Mouse (Mus musculus) midbrain, embryonic 11.5 days (tissue): ENCODE measurements at regions not wholly inside any gene's neighbourhood (a gene's known extent, or its start where the extent isn't known, plus 50 kb on each side); places are given as distances from the start of the nearest gene placed in this dataset.
A peak's percentile ranks its signal among the peaks of the same experiment; 100 is the strongest.

Experiments
- ATAC-seq: fragments of 200-750 bp; cut with Nextera tagmentation; 2 replicates; pipeline ENCODE4 v1.8.0; 2017; ENCODE audit warnings: moderate TSS enrichment, moderate library complexity; ENCODE audit not compliant: low FRiP score
- DNase-seq: peaks from one replicate; pipeline ENCODE4 v3.0.0; 2015; ENCODE audit warnings: low spot score; ENCODE audit errors: missing footprints
- H3K27ac ChIP-seq: fragments of 300-500 bp; sonication (generic); 2 replicates; pipeline ENCODE4 v1.5.1; 2014; ENCODE audit warnings: low read depth, low read length
- H3K27me3 ChIP-seq: fragments of 300-500 bp; sonication (generic); 2 replicates; pipeline ENCODE4 v1.6.1; 2014; ENCODE audit warnings: mild to moderate bottlenecking, low read length, moderate library complexity, mixed read lengths; ENCODE audit not compliant: control insufficient read depth, insufficient read depth
- H3K36me3 ChIP-seq: fragments of 300-500 bp; sonication (generic); 2 replicates; pipeline ENCODE4 v1.6.1; 2014; ENCODE audit warnings: mild to moderate bottlenecking, low read length, moderate library complexity, mixed read lengths; ENCODE audit not compliant: control insufficient read depth, insufficient read depth
- H3K4me1 ChIP-seq: fragments of 300-500 bp; sonication (generic); 2 replicates; pipeline ENCODE4 v1.6.1; 2014; ENCODE audit warnings: low read length; ENCODE audit not compliant: control insufficient read depth, insufficient read depth
- H3K4me2 ChIP-seq: fragments of 300-500 bp; sonication (generic); 2 replicates; pipeline ENCODE4 v1.6.1; 2014; ENCODE audit warnings: mild to moderate bottlenecking, moderate library complexity
- H3K4me3 ChIP-seq: fragments of 300-500 bp; sonication (generic); 2 replicates; pipeline ENCODE4 v1.5.1; 2014; ENCODE audit warnings: low read depth, low read length
- H3K9ac ChIP-seq: fragments of 300-500 bp; sonication (generic); 2 replicates; pipeline ENCODE4 v1.6.1; 2014; ENCODE audit warnings: low read length
- H3K9me3 ChIP-seq: fragments of 300-500 bp; sonication (generic); 2 replicates; pipeline ENCODE4 v1.6.1; 2016; ENCODE audit warnings: low read length; ENCODE audit not compliant: control insufficient read depth
- WGBS: fragments of 180-500 bp; shearing (Covaris S2); extraction: QIAGEN DNeasy Blood & Tissue Kit; methylation state at CpG from one replicate; pipeline ENCODE4 v1.1.7; 2014; 5-methylcytosine and 5-hydroxymethylcytosine counted together

DNA sequence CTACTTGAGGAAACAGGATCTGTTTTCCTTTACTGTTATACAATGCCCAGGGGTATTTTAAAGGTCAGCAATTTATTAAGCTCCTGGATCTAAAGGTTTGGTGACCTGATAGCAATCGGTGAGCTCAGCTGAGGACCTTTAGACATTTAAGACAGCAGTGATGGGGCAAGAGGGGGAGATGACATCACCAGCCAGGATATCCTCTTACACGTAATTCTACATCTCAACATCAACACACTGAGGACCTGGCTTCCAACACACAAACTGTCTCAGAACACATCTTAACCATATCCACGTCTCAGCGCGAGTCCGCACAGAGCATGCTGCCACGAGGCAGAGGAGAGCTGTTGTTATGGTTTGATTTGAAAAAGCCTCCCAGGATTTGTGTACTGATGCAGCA is 69.2 kb downstream of the Nhlrc3 start:
- no peaks in the 10 kb centered on the region for H3K4me1 ChIP-seq
- no peak for ATAC-seq
- DNase-seq = peak; percentile 28
- H3K9me3 ChIP-seq = no peaks in the 10 kb centered on the region
- no peak overlapping the region for H3K4me3 ChIP-seq
- no peaks in the 10 kb centered on the region for H3K36me3 ChIP-seq
- no peaks in the 10 kb centered on the region for H3K27me3 ChIP-seq
- H3K27ac ChIP-seq = no peak overlapping the region
- WGBS = 91% methylated on average over 7 of the region's 7 CpGs
- H3K4me2 ChIP-seq = no peak overlapping the region
- no peak overlapping the region for H3K9ac ChIP-seq

DNA sequence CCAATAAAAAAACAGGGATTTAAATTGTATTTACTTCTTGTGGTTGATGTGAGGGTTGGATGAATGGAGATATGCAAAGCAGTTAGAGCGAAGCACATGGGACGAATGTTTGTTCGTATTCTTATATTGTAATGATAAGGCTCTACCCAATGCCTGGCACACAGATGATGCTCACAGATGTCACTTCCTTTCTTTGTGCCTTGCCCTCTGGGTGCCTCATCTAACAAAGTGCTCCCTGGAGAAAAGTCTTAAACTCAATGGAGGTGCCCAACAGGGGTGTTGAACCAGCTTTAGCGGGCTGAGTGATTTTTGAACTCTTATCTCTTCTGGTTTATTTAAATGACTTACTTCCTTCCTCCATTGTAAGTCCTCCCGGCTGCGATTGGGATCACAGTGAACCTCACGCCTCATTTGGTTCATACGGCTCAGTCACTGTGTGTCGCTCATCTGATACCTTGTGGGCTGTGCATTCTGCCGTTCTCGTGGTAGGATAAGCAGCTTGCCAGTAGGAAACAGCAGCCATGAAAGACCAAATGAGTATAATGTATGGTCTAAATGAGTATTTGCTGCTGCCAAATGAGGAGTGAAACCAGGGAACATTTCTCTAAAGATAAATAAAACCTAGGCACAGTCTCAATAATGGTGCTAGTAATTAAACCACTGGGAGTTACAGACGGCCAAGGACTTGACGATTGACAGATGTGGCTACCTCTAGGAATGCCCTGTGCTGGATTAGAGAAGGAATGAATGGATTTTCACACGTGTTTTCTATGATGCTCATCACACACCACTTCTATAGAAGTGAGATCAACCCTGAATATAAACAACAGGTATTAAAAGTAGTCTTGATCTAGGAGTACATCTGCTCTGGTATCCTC is 81.2 kb downstream of the Nhlrc3 start:
- Histone ChIP-seq H3K27me3 (no peaks in the 10 kb centered on the region), H3K4me1 (no peaks in the 10 kb centered on the region), H3K9me3 (no peaks in the 10 kb centered on the region), H3K4me3 (no peak overlapping the region), H3K9ac (no peak overlapping the region), H3K4me2 (no peak overlapping the region), H3K27ac (no peak overlapping the region), H3K36me3 (no peaks in the 10 kb centered on the region)
- DNase-seq = no peak
- no peak for ATAC-seq
- WGBS = 79% methylated on average over 14 of the region's 14 CpGs

DNA sequence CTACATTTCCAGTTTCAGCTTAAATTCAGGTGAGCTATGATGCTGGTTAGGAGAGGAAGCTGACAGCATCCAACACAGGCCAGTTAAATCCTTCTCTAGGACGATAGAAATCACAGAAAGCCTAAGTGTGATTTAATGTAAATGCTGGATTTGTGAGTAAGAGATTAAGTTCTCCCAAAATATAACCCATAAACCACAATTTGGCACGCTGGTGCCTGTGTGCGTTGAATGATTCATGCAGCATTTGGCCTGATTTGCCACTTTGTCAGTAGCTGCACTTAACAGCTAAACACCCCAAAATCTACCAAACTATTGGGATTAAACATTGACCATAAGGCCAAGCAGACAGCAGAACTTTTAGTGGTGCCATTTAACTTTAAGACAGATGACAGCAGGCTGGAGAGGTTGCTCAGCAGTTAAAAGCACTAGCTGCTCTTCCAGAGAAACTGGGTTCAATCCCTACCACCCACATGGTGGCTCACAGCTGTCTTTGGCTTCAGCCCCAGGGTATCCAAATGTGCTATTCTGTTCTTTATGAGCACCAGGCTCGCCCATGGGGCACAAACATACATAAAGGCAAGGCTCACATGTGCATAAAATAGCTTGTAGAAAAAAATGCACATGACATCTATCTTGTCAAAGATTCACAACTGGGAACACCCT is 83.5 kb downstream of the Nhlrc3 start:
- no peaks in the 10 kb centered on the region for H3K4me1 ChIP-seq
- no peaks in the 10 kb centered on the region for H3K36me3 ChIP-seq
- H3K27me3 ChIP-seq = no peaks in the 10 kb centered on the region
- no peaks in the 10 kb centered on the region for H3K9me3 ChIP-seq
- no peak overlapping the region for H3K27ac ChIP-seq
- 80% methylated on average over 4 of the region's 4 CpGs for WGBS
- H3K9ac ChIP-seq = no peak overlapping the region
- no peak overlapping the region for H3K4me2 ChIP-seq
- DNase-seq (no peak), ATAC-seq (no peak)
- H3K4me3 ChIP-seq = no peak overlapping the region

DNA sequence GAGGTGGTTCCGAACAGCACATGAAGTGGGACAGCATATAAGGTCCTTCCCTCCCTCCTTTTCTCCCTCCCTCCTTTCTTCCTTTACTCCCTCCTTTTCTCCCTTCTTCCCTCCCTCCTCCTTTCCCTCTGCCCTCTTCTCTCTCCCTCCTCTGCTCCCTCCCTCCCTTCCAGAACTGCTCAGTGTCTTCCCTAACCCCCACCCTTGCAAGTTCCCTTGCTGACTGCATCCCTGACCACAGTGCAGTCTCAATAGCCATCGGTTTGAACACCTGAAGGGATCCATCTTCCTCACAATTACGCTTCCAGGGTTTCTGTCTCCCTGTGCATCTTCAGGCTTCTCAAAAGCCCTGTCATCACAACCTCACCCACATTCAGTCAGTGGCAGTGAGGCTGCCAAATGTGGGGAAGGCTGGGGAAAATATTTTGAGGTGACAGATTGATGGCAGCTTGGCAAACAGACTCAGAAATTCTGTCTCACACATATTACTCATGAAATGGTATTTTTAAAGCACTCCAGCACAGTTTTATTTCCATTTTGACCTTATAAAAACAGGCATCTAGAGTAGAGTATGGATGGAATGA is 86.2 kb downstream of the Nhlrc3 start:
- Histone ChIP-seq H3K4me2 (no peak overlapping the region), H3K27ac (no peak overlapping the region), H3K27me3 (no peaks in the 10 kb centered on the region), H3K9me3 (no peaks in the 10 kb centered on the region), H3K9ac (no peak overlapping the region), H3K36me3 (no peaks in the 10 kb centered on the region), H3K4me3 (no peak overlapping the region), H3K4me1 (no peaks in the 10 kb centered on the region)
- ATAC-seq (no peak), DNase-seq (no peak)
- WGBS = 82% methylated on average over 3 of the region's 3 CpGs

DNA sequence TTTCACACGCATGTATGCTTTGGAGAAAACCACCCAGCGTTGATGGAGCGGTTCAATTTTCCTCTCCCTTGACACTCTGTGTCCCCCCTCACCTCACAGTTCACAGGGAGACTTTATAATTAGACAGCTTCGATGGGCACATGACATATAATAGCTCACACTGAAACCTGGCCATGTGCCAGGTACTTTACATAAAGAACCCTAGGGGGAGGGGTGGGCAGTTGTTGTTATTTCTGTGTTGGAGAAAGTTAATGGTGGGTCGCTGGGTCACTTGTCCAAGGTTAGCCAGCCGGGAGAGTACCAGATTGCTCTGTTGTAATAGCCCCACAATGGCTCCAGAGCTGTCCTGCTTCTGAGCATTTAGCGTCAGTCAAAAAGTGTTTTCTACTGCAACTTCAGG is 90.2 kb downstream of the Nhlrc3 start:
- Histone ChIP-seq H3K9ac (no peak overlapping the region), H3K4me3 (no peak overlapping the region), H3K4me2 (no peak overlapping the region), H3K9me3 (no peaks in the 10 kb centered on the region), H3K27ac (no peak overlapping the region), H3K27me3 (no peaks in the 10 kb centered on the region), H3K36me3 (no peaks in the 10 kb centered on the region), H3K4me1 (no peaks in the 10 kb centered on the region)
- 86% methylated on average over 7 of the region's 7 CpGs for WGBS
- no peak for ATAC-seq
- DNase-seq = no peak

DNA sequence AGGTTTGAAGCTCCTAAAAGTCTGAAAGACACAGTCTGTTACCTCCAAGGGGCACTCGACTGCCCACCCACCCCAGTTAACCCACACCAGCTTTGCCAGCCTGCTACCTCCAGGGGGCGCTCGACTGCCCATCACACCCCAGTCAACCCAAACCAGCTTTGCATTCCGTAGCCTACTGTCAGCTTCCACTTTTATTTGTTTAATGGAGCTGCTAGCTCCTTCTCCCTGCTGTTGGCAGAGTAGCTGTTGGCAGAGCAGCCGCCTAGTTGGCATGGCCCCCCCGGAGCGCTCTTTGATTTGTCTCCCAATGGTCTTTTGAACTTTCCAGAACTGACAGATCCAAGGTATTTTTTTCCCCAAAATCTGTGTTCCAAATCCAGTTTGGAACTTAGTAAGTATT is 91.2 kb downstream of the Nhlrc3 start:
- 75% methylated on average over 7 of the region's 7 CpGs for WGBS
- Histone ChIP-seq H3K27ac (no peak overlapping the region), H3K9ac (no peak overlapping the region), H3K4me1 (no peaks in the 10 kb centered on the region), H3K4me3 (no peak overlapping the region), H3K4me2 (no peak overlapping the region), H3K27me3 (no peaks in the 10 kb centered on the region), H3K36me3 (no peaks in the 10 kb centered on the region), H3K9me3 (no peaks in the 10 kb centered on the region)
- ATAC-seq (no peak), DNase-seq (no peak)

DNA sequence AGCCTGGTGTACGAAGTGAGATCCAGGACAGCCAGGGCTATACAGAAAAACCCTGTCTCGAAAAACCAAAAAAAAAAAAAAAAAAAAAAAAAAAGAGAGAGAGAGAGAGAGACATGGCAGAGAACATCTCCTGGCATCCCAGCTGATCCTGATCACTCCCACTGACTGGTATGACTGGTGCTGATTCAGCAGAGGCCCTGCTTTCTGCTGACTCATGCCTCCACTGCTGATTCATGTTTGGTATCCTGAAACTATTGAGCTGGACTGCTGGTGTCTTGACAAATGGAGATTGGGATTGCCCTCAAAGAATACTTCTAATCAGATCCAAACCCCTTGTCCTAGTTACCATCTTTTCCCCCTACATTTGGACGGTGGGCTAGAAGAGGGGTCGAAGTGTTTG is 101.9 kb downstream of the Nhlrc3 start:
- Histone ChIP-seq H3K36me3 (no peaks in the 10 kb centered on the region), H3K4me2 (no peak overlapping the region), H3K4me3 (no peak overlapping the region), H3K27me3 (no peaks in the 10 kb centered on the region), H3K9me3 (no peaks in the 10 kb centered on the region), H3K4me1 (no peaks in the 10 kb centered on the region), H3K9ac (no peak overlapping the region), H3K27ac (no peak overlapping the region)
- DNase-seq = no peak
- ATAC-seq = no peak
- WGBS = 82% methylated on average over 4 of the region's 4 CpGs

DNA sequence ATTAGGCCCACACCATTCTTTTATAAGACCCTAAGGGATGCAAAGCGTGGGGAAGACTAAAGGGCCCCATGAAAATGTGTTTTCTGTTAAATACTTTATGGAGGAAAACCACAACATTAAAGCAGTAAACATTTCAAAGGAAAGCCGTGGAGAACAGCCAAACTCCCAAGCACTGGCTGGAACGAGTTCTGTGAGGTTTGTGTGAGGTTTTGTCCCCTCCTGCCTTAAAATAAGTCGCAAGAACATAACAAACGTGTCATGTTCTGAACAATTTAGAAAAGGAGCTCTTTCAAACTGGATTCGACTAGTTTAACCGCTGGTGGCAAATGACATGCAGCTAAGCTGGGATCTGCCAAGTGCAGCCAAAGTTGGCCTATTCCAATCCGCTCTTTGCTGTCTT is 109.4 kb downstream of the Nhlrc3 start:
- ATAC-seq (no peak), DNase-seq (no peak)
- no peaks in the 10 kb centered on the region for H3K36me3 ChIP-seq
- H3K4me1 ChIP-seq = no peaks in the 10 kb centered on the region
- WGBS = 80% methylated on average over 8 of the region's 8 CpGs
- no peak overlapping the region for H3K4me3 ChIP-seq
- H3K4me2 ChIP-seq = no peak overlapping the region
- no peak overlapping the region for H3K9ac ChIP-seq
- H3K27ac ChIP-seq = no peak overlapping the region
- no peaks in the 10 kb centered on the region for H3K27me3 ChIP-seq
- H3K9me3 ChIP-seq = no peaks in the 10 kb centered on the region

DNA sequence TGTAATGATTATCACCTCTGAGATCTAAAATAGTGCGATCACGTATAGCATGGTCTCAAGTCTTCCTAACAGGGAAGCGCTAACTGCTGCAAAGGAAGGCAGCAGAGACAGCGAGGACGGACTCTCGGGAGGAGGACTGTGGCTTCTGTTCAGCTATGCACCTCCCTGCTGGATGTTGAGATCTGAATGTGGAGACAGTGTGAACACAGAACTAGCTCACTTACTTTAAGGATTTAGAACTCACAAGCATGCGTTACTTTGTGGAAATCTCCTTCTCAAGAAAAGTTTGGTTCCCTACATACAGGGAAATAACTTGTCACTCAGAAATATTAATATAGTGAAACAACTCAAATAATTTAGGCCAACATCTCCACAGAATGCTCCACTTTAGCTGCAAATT is 109.8 kb downstream of the Nhlrc3 start:
- H3K27me3 ChIP-seq = no peaks in the 10 kb centered on the region
- no peak overlapping the region for H3K4me3 ChIP-seq
- H3K9me3 ChIP-seq = no peaks in the 10 kb centered on the region
- H3K36me3 ChIP-seq = no peaks in the 10 kb centered on the region
- H3K27ac ChIP-seq = no peak overlapping the region
- no peak overlapping the region for H3K4me2 ChIP-seq
- ATAC-seq = no peak
- 87% methylated on average over 7 of the region's 7 CpGs for WGBS
- no peak overlapping the region for H3K9ac ChIP-seq
- DNase-seq = no peak
- H3K4me1 ChIP-seq = no peaks in the 10 kb centered on the region
